Mouse (Mus musculus) thymus, adult 2 months (tissue): ENCODE results near the gene Nckap5.

Source experiments
- CTCF ChIP-seq: fragments of 200-500 bp; IDR thresholded peaks from 2 replicates; pipeline ENCODE4 v1.5.1; 2012; ENCODE audit warnings: mild to moderate bottlenecking, control low read depth, low read length, moderate library complexity, borderline replicate concordance; ENCODE audit not compliant: control insufficient read depth, poor library complexity, insufficient read depth; ENCODE audit errors: extremely low read depth
- POLR2A ChIP-seq: fragments of 200-500 bp; IDR thresholded peaks from 2 replicates; pipeline ENCODE4 v1.6.1; 2012; ENCODE audit warnings: mild to moderate bottlenecking, low read length, control low read depth, moderate library complexity; ENCODE audit not compliant: control insufficient read depth, poor library complexity, insufficient read depth; ENCODE audit errors: extremely low read depth

DNA sequence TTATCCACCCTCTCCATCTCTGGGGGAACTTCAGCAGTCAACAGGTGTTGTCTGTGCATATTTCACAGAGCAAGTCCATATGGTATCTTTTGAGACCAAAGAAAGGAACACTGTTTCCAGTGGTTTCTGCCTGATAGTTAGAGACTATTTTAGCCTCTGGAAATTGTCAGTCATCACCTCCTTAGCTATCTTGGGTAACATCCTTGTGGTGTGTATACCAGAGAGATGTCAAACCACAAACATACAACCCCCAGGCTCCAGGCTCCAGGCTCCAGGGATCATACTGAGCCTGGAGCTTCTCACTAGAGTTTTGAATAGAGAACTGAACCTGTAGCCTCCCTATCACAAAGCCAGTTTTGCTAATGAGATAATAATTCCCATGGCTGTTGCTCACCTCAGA is 252.4 kb downstream of the Nckap5 start:
- TF ChIP-seq CTCF: no peak
- no peak for TF ChIP-seq POLR2A
